In genomic region chr6:66464540-66464939, GRCm38 (mm10) we compare ENCODE assay signal across 17 mouse cellular contexts.
DNase-seq lines count a peak whose midpoint lies in the region; ATAC-seq lines count a peak whose summit lies in the region.
"Had no signal": no experiment of that assay in that cellular context is flagged by ENCODE, and none has a peak within 500 bp of the region (broad histone marks: within the 10 kb centered on the region; RNA-seq: fewer than 3 reads in every experiment).

No protein-coding gene starts in this region.

- no peak overlapping the region for H3K4me3 ChIP-seq in midbrain, embryonic 11.5 days (ENCODE audit: low read depth, low read length)
- H3K4me3 ChIP-seq in midbrain, embryonic 15.5 days = no peak overlapping the region
- no peak overlapping the region for H3K4me3 ChIP-seq in forebrain, embryonic 16.5 days (replicated peaks; ENCODE audit: low read length)
- H3K4me3 ChIP-seq: embryonic facial prominence, embryonic 15.5 days; limb, embryonic 12.5 days; megakaryocyte, embryonic 14.5 days had no signal

- H3K4me1 ChIP-seq in midbrain, embryonic 11.5 days (ENCODE audit: control insufficient read depth, insufficient read depth, low read length) = peaks cover 5% of the 10 kb centered on the region
- H3K4me1 ChIP-seq in midbrain, embryonic 15.5 days = no peaks in the 10 kb centered on the region
- no peaks in the 10 kb centered on the region for H3K4me1 ChIP-seq in forebrain, embryonic 16.5 days (replicated peaks; ENCODE audit: control insufficient read depth, insufficient read depth, low read length)
- H3K4me1 ChIP-seq: embryonic facial prominence, embryonic 15.5 days; limb, embryonic 12.5 days had no signal

- no peaks in the 10 kb centered on the region for H3K9me3 ChIP-seq in midbrain, embryonic 11.5 days (ENCODE audit: control insufficient read depth, low read length)
- H3K9me3 ChIP-seq in midbrain, embryonic 15.5 days = no peaks in the 10 kb centered on the region
- no peaks in the 10 kb centered on the region for H3K9me3 ChIP-seq in forebrain, embryonic 16.5 days (ENCODE audit: control insufficient read depth, low read length)
- H3K9me3 ChIP-seq: embryonic facial prominence, embryonic 15.5 days; limb, embryonic 12.5 days; megakaryocyte, embryonic 14.5 days had no signal

- DNase-seq in midbrain, embryonic 11.5 days (ENCODE audit: low spot score, missing footprints) = peak; percentile 87
- peak; percentile 66 for DNase-seq in ZHBTc4 (ENCODE audit: low read depth, low spot score)
- DNase-seq in left cerebral cortex, postnatal 14 days (ENCODE audit: low spot score in 2 of 2) = no peak
- no peak for DNase-seq in left cerebral cortex, postnatal 36 days (ENCODE audit: low spot score in 2 of 2)
- DNase-seq: cerebellum, adult 11 months; cerebellum, postnatal 36 days; gastrocnemius, postnatal 25 days; heart, postnatal 10 days; thymus, postnatal 36 days had no signal

- H3K36me3 ChIP-seq in midbrain, embryonic 11.5 days (ENCODE audit: control insufficient read depth, insufficient read depth, low read length) = no peaks in the 10 kb centered on the region
- no peaks in the 10 kb centered on the region for H3K36me3 ChIP-seq in midbrain, embryonic 15.5 days (replicated peaks)
- no peaks in the 10 kb centered on the region for H3K36me3 ChIP-seq in forebrain, embryonic 16.5 days (ENCODE audit: control insufficient read depth, insufficient read depth)
- H3K36me3 ChIP-seq: embryonic facial prominence, embryonic 15.5 days; limb, embryonic 12.5 days had no signal

- intact Hi-C loops in left cerebral cortex, postnatal 14 days (cut with DNase I) = loop anchor here (10.0 kb wide), 1 partner anchor 950 kb away; no protein-coding TSS in a partner anchor
- intact Hi-C loops in left cerebral cortex, postnatal 36 days (cut with DNase I) = loop anchor here (10.0 kb wide), 2 partner anchors 600 to 1340 kb away; no protein-coding TSS in a partner anchor

- no peak overlapping the region for H3K9ac ChIP-seq in midbrain, embryonic 11.5 days (ENCODE audit: low read length)
- H3K9ac ChIP-seq in midbrain, embryonic 15.5 days = no peak overlapping the region
- no peak overlapping the region for H3K9ac ChIP-seq in forebrain, embryonic 16.5 days (replicated peaks; ENCODE audit: low read depth, low read length)
- H3K9ac ChIP-seq: embryonic facial prominence, embryonic 15.5 days; limb, embryonic 12.5 days; liver, embryonic 14.5 days had no signal

- H3K4me2 ChIP-seq in midbrain, embryonic 11.5 days = no peak overlapping the region
- H3K4me2 ChIP-seq in midbrain, embryonic 15.5 days = no peak overlapping the region
- H3K4me2 ChIP-seq in forebrain, embryonic 16.5 days (ENCODE audit: low read length) = no peak overlapping the region
- H3K4me2 ChIP-seq: embryonic facial prominence, embryonic 15.5 days; limb, embryonic 12.5 days had no signal

- H3K27me3 ChIP-seq in midbrain, embryonic 11.5 days (ENCODE audit: control insufficient read depth, insufficient read depth, low read length) = no peaks in the 10 kb centered on the region
- H3K27me3 ChIP-seq in midbrain, embryonic 15.5 days (replicated peaks) = no peaks in the 10 kb centered on the region
- no peaks in the 10 kb centered on the region for H3K27me3 ChIP-seq in forebrain, embryonic 16.5 days (replicated peaks; ENCODE audit: control insufficient read depth, insufficient read depth, low read length)
- H3K27me3 ChIP-seq: embryonic facial prominence, embryonic 15.5 days; limb, embryonic 12.5 days; megakaryocyte, embryonic 14.5 days had no signal

- ATAC-seq in midbrain, embryonic 11.5 days (ENCODE audit: low FRiP score) = peak; percentile 81
- ATAC-seq in midbrain, embryonic 15.5 days (replicated peaks) = no peak
- ATAC-seq in forebrain, embryonic 16.5 days = 0 out of 2 replicates have a peak, but pooled peaks have one; percentile 40
- no peak for ATAC-seq in activated CD4-positive, CD25-positive, alpha-beta regulatory T cell, adult 4 months
- ATAC-seq: lung, postnatal 0 days had no signal

- H3K27ac ChIP-seq in midbrain, embryonic 11.5 days (ENCODE audit: low read depth, low read length) = peak overlapping the region; percentile 7; the same call in 1 of the 2 replicates
- no peak overlapping the region for H3K27ac ChIP-seq in midbrain, embryonic 15.5 days
- no peak overlapping the region for H3K27ac ChIP-seq in forebrain, embryonic 16.5 days (ENCODE audit: low read length)
- H3K27ac ChIP-seq: embryonic facial prominence, embryonic 15.5 days; limb, embryonic 12.5 days; liver, embryonic 14.5 days had no signal

- 24% methylated on average over 4 of the region's 5 CpGs for WGBS in midbrain, embryonic 11.5 days
- 14% methylated on average over 4 of the region's 5 CpGs for WGBS in midbrain, embryonic 15.5 days
- 8% methylated on average over 4 of the region's 5 CpGs for WGBS in forebrain, embryonic 16.5 days

Comparison
In these comparisons a context has a peak if more than half of its experiments do, and no peak if none do; other contexts are left out.
1. ATAC-seq: peak in midbrain, embryonic 11.5 days (single experiment) and forebrain, embryonic 16.5 days (single experiment); none in midbrain, embryonic 15.5 days (single experiment) and activated CD4-positive, CD25-positive, alpha-beta regulatory T cell, adult 4 months (single experiment).
2. DNase-seq: peak in midbrain, embryonic 11.5 days (single experiment) and ZHBTc4 (single experiment); none in left cerebral cortex, postnatal 14 days (0 of 2) and left cerebral cortex, postnatal 36 days (0 of 2).